Mouse (Mus musculus) fibroblast of lung, adult 2 months (primary cell): ENCODE data around the gene Psmc3.
A peak's percentile ranks its signal among the peaks of the same experiment; 100 is the strongest.
"Not testable (repeated sequence)": the region's sequence is repeated elsewhere in the genome, so short reads cannot be mapped to it uniquely, and the experiment has no call there.

ENCODE experiments used
- DNase-seq: peaks from one replicate; pipeline ENCODE4 v3.0.0-alpha.2; 2011; ENCODE audit warnings: low read depth

The Psmc3 gene

DNA sequence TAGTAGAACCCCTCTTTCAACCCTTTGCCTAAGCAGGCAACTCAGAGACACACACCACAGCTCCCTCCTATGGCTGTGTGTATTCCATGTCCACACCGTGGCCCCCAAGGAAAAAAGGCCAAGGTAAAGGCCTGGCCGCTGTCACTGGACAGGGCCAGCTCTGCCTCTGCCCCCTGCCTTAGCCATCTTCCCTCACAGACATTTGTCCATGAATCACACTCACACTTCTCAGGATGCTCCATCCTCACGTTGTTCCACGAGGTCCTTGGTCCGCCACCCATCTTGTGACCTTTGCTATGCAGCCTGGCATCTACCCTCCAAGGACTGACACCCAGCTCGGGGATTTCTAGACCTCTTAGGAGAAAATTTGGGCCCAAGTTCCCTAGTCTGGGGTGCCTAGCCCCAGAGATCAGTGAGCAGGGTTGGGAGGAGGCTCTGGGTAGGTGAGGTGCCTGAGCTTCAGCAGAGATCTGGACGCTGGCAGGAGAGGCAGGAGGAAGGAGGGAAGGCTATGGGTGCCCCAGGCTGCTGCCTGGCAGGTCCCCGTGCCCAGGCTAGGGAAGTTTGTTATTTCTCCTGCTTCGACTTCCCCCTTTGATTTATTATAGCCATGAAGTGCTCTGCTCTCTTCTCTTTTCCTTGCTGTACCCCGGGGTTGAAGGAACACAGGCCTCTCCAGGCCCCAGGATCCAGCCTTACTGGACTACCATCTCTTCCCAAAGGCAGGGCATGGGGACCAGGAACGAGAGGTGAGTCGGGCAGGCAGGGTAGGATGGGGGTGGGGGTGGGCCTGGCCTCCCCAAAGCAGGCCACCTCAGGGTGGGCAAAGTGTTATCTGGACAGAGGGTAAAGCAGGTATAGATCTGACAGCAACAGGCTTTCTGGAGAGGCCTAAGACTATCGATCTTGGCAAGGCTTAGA lies 28.2 kb downstream of the Psmc3 start, which contains the start of gene Spi1:
Spi1 (plus strand) TSS at position 616 of the 921 bp plus-strand sequence.
- DNase-seq, result no peak

DNA sequence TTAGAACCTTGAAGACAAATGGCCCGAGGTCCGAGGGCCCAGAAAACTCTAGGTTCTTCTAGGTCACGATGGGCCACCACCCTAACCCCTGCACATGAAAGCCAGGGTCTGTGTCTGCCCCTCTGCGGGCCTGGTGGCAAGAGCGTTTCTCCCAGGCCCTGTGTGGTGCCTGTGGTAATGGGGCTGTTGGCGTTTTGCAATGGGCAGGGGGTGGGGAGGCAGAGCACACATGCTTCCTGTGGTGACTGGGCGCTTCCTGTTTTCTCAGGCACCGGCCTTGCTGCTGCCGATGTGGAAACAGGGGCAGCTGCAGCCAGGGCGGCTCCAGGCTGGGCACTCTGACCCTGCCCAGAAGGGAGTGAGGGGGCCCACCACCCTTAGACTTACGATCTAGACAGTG lies 29.0 kb downstream of the Psmc3 start:
- no peak for DNase-seq

DNA sequence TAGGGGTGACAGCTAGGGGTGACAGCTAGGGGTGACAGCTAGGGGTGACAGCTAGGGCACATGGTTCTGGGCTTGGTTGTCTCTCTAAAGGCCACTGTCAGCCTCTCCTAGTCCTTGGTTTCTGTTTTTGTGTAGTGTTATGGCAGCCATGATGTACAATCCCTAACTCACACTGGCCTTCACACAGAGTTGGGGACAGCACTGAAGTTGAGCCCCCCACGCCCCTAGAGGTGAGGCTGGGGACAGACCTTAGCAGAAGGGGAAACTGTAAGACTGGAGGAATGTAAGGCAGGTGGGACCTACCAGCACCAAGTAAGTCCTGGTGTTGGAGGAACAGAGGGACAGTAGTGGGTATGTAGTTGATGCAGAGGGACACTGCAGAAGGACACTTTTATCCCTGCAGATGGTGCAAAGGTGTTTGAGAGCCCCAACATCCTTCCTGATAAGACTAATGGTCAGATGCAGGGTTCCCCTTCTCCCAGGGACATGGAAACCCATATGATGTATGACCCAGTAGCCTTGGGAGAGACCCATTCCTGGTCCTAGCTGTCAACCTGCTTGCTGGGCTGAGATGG lies 29.6 kb downstream of the Psmc3 start:
- no peak for DNase-seq

DNA sequence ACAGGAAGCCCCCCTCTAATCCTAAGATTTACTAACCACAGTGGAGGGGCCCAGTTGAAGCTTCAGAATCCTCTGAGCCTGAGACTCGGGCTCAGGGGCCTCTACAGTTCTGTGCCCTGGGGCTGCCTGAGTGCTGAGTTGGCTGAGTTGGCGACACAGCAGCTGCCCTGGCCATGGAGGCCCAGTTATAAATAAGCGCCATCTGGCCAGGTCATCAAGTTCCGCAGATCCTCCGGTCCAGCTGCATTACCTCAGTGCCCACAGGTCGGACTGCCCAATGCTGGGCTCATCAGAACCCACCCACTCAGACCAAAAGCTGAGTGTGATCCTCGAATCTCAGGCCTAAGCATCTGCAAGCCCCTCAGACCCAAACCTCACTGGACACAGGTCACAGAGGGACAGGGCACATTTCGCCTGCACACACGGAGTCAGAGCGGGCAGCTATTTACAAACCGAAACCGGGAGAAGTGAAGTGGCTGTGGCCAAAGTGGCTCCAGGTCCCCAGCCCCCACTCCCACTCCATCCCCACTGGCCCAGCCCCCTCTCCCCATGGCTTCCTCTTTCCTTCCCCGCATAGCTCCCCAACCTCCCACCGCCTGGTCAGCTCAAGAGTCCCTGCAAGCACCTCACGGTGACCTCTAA lies 30.5 kb downstream of the Psmc3 start:
- no peak for DNase-seq

DNA sequence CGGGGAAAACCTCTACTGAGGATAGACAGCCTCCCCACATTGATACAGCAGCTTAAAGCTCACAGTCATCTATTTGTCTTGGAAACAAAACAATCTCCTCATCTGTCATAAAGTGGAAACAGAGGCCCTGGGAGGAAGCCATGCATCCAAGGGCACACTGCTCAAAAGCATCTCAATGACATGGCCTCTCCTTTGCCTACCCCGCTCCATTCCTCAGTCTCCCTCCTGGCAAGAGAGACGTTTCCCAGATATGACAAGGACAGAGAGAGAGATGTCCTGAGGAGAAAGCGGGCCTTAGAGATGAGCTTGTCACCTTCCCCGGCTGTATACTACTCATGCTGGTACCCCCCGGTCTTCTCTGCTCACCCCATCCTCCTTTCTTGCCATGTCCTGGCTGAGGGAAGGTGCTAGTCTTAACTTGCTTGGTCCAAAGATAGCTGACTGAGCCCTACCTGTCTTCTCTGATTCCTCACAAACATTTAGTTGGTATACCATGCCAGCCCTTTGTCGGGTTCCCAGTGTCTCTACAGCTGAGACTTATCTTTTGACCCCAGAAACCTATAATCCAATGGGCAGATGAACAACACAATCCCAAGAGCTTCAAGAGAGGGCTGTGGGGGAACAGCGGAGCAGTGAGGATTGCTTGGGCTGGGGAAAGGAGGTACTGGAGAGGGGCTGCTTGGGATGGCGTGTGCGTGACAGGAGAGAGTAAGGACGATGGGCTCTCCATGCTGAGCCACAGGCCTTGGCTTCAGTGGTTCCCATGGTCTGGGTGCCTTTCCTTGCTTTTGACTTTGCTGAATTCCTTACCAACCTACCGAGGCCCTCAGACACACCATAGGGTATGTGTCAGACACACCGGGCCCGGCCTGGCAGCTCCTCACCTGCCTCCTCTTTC lies 31.9 kb downstream of the Psmc3 start:
- no peak for DNase-seq

DNA sequence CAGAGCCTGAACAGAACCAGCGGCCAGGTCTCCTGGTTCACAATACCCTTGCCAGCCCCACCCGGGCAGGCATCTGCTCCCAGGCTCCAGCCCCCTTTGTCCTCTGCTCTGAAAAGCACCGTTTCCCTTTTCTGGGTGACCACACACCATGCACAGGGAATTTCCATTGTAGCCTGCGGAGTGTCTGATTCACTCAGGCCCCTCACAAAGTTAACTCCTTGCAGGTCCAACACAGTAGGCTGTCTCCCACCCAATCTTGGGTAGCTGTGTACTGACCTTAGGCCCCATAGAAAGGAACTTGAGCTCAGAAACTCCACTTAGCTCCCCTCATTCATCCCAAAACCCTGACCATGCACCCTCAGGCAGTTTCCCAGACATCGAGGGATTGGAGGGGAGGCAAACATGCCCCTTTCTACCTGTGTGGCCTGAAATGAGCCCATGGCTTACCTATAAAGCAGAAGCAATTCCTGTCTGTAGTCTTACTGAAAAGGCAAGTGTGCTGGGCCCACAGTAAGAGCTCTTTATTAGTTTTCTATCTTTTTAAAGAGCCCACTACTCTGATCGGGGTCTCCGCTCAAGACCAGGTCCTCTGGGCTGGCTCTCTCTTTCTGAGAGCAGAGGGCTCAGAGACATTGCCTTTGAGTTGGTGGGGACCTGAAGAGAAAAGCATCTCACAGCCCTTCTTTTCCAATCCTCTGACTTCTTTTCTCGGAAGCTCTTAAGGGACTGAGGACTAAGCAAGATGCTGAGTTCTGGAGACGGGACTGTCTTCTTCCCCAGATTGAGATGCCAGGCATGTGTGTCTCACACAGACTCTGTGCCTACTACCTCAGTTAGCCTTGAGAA lies 32.8 kb downstream of the Psmc3 start:
- DNase-seq, result no peak

DNA sequence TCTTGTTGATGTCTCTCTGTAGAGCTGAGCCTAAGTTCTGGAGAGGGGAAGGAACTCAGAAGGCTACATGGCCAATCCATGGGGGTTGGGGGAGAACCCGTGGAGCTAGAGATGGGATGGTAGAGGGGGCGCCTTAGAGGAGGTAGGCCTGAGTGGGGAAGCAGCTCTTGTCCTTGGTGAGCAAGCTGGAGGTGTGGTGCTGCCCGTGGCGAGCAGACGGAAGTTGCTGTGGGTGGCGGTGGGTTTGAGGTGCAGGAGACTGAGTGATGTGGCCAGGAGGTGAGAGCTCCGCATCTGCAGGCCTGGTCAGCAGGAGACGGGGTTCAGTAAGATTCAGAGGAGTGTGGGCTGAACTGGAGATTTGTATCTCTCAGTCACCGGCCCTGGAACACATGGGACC lies 33.6 kb downstream of the Psmc3 start:
- no peak for DNase-seq

DNA sequence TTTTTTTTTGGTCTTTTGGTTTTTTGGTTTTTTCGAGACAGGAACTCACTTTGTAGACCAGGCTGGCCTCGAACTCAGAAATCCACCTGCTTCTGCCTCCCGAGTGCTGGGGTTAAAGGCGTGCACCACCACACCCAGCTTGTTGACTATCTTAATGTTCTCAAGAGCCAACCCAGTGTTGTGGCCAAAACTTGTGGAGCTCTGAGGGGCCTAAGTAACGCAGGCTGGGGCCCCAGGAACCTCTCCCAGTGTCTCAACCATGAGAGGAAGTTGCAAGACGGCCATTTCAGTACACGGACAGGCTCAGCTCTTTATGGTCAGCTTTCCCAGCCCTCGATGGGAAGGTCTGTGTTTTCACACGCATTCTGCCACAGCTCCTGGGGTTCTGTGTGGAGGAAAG lies 35.2 kb downstream of the Psmc3 start:
- DNase-seq, result no peak

DNA sequence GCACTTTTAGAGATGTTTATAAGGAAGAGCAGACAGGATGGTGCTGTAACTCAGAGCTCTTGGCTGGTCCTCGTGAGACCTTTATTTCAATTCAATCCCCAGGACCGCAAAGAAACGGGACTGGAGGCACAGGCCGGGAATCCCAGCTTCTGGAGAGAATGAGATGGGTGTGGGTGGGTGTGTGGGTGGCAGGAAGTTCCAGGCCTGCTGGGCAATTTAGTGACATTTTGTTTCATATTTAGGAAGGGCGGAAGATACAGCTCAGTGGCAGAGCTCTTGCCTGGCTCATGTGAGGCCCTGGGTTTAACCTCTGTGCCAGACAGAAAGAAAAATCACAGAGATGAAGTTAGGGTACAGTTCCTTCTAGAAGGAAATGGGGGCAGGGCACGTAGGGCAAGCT lies 36.4 kb downstream of the Psmc3 start:
- no peak for DNase-seq

DNA sequence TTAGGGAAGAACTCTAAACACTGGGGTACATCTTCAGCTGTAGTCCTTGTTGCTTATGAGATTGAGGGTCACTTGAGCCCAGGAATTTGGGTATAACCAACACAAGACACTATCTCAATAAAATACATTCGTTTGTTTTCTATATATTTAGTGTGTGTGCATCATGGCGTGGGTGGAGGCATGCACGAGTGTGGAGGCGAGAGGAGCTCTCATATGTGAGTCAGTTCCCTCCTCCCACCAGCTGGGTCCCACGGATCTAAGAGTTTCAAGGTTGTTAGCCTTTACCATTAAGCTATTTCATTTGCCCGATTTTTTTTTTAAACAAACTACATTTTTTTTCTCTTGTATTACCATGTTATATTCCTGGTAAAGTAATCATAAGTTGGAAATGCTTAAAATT lies 37.0 kb downstream of the Psmc3 start:
- DNase-seq, result no peak

DNA sequence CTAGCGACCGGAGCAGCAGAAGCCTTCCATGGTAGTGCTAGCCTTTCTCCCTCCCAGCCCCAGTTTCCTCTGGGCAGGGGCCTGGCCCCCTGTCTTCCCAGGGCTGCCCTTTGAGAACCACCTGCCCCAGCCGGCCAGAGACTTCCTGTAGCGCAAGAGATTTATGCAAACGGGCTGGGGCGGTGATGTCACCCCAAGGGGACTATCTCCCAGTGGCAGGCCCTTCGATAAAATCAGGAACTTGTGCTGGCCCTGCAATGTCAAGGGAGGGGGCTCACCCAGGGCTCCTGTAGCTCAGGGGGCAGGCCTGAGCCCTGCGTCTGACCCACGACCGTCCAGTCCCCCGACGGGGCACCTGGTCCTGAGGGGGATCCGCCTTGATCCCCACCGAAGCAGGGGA lies 42.7 kb downstream of the Psmc3 start:
- DNase-seq, result no peak

DNA sequence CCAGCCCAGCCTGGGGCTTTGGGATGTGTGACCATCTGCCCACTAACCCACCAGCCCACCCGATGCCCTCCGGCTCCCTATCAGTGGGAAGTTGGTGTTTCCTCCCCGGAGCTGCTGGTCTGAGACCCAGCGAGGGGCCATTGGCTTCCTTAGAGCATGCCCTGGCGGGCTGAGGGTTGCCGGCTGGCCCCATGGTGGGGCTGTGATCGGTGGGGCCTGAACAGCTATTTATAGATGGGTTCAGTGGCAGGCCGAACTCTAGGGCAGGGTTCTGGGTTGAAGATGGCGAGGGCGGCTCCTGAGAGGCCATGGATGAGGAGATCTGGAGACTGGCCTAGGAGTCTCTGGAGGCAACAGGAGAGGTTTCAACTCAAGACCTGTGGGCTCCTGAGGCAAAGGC lies 43.2 kb downstream of the Psmc3 start:
- DNase-seq, result no peak

DNA sequence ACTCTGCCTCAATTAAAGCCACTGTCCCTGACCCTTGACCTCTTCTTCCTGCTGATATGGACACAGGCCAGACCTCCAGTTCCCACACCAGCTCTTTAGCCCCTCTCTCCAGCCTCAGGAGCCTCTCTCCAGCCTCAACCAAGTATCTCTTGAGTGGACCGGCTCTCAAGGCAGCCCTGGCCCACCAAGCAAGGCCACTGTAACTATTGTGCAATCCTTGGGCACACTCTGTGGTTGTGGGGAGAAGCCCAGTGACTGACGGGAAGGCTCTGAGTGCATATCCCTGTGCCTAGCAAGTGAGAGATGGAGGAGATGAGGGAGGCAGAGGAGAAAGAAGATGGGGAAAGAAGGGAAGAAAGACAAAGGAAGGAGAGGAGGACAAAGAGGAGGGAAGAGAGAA lies 44.3 kb downstream of the Psmc3 start:
- DNase-seq, result no peak

DNA sequence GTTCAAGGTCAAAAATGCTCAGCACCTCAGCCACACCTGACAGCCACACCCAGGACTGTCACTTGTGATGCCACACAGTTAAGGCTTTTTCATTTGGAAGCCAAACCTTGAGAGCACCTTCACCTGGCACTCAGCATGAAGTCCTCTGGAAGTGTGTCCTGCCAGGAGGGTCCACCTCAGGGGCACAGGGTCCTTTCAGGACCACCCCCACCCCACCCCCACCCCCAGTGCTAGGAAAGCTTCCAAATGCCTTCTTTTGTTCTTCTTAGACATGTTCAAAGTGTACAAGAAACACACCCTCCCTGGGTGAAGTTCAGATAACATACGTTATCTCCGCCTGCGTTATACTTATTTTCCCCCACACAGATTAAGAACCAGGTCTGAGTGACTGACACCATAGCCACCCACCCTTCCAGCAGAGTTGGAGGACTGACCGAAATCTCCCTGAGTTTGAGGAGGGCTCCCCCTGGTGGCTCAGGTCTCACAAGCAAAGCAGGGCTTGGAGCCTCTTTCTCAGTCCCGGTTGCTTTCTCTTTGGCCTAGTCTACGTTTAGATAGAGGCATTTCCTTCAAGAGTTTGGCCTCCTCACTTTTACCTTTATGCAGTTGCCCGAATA lies 47.4 kb downstream of the Psmc3 start:
- DNase-seq, result peak; percentile 74

DNA sequence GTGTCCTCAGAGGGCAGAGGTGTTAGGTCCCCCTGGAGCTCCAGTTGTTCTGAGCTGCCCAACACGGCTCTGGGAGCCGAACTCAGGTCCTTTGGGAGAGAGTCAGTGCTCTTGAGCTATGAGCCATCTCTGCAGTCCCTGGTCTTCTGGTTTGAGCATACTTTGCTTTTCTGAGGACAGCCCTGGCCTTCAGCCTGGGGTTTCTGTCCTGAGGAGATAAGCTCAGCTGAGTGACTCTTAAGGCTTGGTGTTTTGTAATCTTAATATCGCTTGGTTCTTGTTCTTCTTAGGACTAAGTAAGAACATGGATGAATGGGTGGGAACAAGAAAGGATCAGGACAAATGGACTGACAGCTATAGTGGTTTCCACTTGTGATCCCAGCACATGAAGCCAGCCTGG lies 54.3 kb downstream of the Psmc3 start:
- no peak for DNase-seq

DNA sequence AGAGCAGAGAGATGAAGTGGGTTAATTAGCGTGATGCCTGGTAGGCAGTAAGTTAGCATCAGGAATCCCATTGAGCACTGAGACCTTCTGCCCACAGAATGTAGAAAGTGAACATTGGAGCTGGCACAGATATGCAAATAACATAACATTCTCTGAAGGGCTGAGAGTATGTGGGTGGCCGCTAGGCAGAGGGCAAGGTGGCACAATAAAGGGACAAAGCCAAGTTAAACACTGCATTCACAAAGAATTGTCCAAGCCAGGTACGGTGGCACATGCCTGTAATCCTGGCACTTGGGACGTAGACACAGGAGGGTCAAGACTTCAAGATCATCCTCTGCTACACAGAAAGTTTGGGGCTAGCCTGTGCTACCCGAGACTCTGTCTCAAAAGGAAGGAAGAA lies 55.4 kb downstream of the Psmc3 start:
- DNase-seq, result no peak

DNA sequence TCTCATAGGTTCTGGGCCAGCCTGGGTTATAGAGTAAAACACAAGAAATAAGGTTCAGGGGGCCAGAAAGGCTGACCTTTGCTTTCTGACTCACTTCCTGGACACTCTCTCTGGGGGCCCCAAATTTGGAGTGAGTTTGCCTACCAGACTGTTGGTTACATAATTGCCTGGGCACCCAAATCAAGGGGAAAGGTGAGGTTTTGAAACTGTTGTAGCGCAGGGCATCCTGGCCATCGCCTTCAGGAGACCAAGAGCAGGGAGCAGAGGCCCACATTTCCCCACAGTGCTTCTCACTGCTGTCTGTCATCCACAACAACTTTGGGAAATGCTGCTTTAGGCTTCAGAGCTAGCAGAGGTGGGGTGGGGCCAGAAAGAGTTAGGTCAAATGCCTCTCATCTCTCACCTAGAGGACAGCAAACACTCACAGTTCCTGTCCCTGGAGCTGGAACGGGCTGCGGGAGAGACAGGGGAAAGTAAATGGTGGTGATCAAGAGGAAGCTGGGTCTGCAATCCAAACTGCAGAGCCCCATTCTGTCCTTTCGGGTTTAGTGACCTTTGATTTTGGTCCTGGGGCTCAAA lies 56.1 kb downstream of the Psmc3 start:
- no peak for DNase-seq

DNA sequence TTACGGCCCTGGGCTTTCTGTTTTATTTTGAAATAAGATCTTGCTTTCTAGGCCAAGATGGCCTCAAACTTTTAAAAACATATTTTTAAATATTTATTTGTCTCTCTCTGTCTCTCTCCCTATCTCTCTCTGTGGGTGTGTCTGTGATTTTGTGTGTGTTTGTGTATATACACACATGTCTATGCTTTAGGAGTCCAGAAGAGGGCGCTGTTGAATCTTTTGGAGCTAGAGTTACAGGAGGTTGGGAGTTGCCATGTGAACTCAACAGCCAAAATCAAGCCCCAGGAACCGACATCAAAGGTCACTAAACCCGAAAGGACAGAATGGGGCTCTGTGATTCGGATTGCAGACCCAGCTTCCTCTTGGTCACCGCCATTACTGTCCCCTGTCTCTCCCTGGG lies 56.6 kb downstream of the Psmc3 start:
- no peak for DNase-seq

DNA sequence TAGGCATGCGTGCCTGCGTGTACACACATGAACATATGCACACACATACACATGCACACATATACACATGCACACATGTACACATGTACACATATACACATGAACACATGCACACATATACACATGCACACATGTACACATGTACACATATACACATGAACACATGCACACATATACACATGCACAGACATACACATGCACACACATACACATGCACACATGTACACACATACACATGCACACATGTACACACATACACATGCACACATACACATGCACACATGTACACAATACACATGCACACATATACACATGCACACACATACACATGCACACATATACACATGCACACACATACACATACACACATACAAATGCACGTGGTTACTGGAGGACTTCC lies 58.0 kb downstream of the Psmc3 start:
- DNase-seq, result not testable (repeated sequence)

DNA sequence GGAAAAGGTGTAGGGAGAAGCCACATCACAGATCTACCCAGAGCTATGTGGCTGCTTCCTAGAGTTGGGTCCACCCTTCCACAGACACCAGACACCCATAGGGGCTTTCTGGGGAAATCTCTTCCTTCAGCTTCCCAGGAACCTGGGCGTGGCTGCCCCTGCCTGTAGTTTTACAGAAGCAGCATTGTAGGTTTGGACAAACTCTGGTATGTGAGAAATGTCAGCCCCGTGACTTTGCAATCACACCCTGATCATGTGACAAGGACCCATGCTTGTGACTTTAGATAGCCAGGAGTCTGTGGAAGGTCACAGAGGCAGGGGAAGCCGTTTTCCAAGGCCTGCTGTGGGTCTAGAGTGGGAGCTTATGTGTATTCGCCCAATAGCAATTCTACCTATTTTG lies 58.7 kb downstream of the Psmc3 start:
- no peak for DNase-seq
